Mouse (Mus musculus) erythroblast, adult 5-6 weeks (primary cell): ENCODE data around the gene Itih4. TPM values are rescaled to one million over a fixed set of nuclear protein-coding genes. Genes with fewer than 3 reads are reported as not detected.

Experiments
- ATAC-seq: replicated peaks from 2 replicates; pipeline ENCODE4 v1.8.0; 2016; ENCODE audit warnings: moderate number of reproducible peaks, mild to moderate bottlenecking, moderate TSS enrichment, inconsistent platforms; ENCODE audit not compliant: poor library complexity, low FRiP score, severe bottlenecking
- total RNA-seq, 2 experiments: library from RNA; stranded (forward) in 1 of 2; stranded (reverse) in 1 of 2; fragments of 150-400 nt in 1 of 2; fragments of 200-764, 138-1000 nt in 1 of 2; gene quantifications; 2 replicates each; pipeline versions ENCODE4 v1.2.3 to v1.2.4; 2015 to 2017; ENCODE audit warnings: low replicate concordance in 2 of 2

Gene Itih4
- not detected in 2 replicates for total RNA-seq (2015; ENCODE audit: low replicate concordance)
- not detected in 2 replicates for total RNA-seq (2017; ENCODE audit: low replicate concordance)

DNA sequence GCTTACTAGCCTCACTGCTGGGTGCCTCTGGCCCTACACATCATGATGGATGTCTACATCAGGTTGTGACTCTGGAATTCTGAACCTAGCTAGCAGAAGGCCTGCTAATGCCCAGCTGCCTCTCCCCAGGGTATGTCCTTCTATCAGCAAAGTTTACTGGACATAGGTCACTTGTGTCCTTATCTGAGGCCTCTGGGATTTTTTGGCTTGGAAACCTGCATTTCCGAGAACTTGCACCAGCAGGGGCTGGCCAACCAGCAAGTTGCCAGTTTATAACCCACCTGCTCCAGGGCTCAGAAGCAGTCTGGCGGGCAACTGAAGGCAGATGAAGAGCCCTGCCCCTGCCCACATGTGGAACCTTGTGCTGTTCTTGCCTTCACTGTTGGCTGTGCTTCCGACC lies at the start of gene Itih4:
TSS of gene Itih4 (plus strand) at position 273 of the 400 bp plus-strand sequence.
- ATAC-seq = no peak

DNA sequence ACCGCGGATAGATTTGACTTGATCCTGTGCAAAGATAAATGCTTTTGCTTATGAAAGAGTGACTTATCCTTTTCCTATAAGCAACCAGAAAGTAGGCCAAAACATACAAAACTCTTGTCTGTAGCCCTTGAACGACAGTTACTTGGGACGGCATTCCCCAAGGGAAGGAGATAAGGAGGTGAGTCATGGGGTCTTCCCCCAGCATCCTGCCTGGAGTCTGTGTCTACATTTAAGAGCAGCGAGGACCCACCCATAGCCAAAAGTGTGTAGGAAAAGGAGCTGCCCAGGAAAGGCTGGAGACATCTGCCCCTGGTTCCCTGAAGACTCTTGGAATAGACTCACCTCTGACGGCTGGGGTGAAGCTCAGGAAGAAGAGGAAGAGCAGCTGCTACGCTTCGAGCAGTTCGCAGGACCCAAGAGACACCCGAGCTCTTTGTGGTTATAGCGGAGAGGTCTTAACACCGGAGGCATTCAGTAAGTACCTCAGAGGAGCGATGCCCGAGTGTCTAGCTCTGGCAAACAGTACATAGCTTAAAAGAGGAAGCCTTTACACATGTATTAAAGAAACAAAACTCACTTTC lies 48.8 kb upstream of the Itih4 start:
- ATAC-seq = no peak

DNA sequence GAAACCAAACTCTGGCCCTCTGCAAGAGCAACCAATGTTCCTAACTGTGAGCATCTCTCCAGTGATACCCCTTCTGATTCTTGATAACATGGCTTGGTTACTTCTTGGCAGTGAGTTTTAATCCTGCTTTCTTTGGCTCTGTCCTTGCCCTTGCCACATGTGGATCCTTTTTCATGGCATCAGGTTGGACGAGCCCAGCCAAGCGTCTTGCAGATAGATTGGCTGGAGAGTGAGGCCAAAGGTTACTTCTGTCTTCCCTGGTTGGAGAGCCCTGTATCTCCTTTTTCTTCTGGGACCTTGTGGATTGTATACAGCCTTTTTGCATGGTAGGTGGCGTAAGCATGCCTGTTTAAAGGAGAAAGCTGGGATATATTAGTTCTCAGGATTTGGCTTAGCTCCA lies 42.6 kb upstream of the Itih4 start:
- ATAC-seq = no peak

DNA sequence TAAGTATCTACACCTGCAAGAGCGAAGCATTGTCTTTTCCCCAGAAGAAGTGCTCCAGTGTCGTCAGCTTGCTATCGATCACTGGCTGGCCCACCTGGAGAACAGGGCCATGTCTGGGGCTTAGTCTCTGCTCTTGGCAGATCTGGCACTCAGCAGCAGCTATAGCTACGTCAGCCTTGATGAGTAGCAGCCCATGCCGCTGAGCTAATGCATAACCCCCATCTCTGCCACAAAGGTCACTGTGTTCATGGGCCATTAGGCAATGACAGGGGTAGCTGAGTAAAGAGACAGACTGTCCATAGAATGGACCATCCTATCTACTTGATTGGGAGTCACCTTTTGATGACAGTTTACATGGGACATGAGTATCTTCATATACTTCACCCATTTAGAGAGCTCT lies 35.8 kb upstream of the Itih4 start:
- ATAC-seq = no peak

DNA sequence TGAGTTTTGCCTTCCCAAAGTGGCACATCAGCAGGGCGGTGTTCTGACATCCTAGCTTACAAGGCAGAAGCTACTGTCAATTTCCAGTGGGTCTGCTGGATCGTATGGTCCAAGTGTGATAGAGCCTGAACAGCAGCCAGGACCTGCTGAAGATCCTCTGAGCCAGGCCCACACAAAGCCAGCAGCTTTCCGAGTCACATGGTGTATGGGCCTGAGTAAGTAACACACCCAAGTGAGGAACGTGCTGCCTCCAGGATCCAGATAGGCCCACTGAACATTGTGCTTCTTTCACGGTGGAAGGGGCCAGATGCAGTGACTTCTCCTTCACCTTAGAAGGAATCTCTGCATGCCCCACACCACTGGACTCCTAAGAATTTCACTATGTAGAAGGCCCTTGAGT lies 34.0 kb upstream of the Itih4 start:
- no peak for ATAC-seq

DNA sequence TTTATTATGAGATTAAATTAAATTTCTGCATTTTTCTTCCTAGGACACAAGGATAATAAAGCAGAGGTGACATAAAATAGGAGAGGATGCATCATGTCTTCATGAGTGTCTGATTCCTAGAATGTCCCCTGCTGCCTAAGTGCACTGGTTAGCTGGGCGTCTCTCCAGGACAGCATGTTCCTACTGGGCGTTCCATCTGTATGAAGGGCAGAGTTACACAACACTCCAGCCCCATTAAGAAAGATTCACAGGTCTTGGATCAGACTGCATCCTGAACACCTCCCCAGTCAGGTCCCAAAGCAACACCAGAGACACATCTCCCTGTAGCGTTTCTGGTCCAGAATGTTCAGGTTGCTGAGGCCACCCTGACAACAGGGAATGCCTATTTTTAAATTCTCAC lies 31.0 kb upstream of the Itih4 start:
- no peak for ATAC-seq

DNA sequence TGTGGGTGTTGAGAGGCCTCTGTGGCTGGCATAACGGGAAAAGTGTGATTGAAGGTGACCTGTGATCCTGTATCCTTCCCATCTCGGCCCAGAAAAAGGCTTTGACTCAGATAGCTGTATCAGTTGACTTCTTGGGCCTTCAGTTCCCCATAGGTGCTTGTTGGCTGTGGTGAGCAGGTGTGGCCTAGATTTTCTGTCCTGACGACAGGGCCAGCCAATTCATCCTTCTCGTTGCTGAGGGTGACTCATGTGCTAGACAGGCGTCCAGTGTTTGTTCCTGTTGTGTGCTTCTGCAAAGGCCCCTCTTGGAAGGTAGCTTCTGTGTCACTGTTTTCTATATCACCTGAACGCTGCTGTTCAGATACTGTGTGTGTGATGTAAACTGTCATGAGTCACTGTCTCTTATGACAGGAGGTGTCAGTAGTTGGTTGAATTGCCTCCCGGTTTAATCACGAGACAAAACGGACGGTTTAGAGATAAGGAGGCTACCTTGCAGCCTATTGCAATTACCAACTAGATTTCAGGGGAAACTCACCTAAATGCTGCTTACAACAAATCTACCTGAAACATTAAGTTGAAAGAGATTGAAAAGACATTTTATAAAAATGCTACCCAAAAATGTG lies 29.3 kb upstream of the Itih4 start:
- no peak for ATAC-seq

DNA sequence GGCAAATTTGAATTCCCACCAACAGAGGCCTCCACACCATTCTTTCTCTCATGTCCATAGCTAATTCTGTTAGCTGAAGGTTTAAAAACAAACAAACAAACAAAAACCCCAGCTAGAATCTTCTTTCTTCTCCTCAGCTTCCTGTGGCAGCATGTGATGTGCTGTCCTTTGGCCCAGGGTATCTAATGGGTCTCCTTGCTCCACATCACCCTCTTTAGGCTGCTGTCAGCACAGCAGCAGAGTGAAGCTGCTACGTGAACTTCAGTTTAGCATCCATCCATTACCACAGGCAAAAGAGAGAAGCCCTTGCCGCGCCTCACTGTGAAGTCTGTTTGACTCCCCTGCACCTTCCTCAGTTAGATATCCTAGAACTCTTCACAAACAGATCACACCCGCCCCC lies 28.3 kb upstream of the Itih4 start:
- no peak for ATAC-seq

DNA sequence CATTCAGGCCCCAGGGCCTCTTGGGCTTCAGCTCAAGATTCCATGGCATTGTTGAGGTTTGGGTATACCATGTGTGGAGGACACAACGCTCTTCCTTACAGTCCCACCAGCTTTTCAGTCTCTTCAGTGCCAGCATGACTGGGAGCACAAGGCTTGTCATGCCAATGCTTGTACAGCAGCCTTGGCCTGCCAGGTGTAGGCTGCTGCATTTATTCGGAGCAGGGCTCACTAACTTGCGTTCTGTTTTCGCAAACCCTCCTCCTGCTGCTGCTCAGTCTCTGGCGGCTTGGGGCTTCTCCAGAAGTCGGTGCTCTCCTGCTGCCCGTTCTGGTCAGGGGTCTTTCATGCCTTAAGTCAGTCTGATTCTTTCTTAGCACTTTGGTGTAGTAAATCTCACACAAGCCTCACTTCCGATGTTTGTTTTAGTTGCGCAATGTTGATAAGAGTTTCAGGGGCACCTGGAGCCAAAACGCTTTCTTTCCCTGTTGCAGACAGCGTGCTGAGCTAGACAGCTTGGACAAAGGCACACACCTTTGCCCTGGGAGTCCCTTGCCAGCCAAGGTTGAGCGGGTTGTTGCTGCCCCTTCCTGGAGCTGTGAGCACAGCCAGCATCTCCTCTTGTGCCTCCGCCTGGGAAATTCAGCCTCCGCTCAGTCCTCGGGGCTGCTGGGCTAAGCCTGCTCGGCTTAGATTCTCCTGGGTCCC lies 24.7 kb upstream of the Itih4 start:
- no peak for ATAC-seq

DNA sequence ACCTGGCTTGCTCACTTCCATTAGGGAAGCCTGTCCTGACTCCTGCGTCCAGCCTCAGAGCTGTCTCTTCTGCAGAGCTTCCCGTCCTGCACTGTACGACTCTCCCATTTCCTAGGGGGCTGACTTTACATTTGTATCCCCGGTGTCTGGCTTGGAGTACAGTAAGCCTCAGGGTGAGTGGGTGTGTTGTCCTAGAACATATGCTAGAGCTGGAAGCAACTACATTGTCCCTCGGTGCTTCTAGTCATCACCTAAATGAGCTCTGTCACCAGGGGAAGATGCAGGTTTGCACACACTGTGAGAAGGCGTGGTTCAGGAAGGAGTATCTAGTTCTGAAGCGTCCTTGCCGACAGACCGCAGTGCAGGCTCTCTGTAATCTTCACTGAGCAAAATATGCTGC lies 23.9 kb upstream of the Itih4 start:
- ATAC-seq = no peak

DNA sequence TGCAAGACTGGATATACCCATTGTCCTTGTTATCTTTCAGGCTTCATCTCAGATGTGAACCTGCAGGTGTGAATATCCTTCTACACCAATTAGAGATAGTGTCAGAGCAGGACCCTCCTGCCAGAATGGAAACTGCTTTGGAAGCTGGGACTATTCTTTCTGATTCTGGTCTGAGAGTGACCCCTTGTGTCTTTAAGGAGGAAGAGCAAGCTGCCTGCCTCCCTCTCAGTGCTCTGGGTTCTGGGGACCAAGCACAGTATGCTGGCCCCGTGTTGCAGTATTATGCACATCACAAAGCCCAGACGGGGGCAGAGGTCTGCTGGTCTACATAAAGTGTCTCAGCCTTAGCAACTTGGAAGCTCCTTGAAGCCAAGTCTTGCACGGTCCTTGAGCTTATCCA lies 21.0 kb upstream of the Itih4 start:
- no peak for ATAC-seq

DNA sequence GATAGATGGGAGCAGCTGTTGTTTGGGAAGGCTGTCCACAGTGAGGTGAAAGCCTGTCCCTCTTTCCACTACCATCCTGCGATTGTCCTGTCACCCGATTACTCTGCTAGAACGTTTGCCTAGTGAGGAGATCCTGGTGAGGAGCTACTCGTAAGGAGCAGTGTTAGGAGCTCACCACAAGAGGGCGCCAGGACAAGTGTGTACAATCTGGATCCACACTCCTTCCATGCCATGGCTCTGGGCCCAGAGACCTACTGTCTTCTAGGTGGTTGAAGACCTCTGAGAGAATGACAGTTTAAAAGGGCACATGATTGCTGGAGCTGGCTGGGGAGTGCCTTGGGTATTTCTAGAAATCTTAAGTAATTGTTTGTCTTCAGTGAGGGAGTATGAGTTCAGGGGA lies 19.2 kb upstream of the Itih4 start:
- peak; percentile 80 for ATAC-seq

DNA sequence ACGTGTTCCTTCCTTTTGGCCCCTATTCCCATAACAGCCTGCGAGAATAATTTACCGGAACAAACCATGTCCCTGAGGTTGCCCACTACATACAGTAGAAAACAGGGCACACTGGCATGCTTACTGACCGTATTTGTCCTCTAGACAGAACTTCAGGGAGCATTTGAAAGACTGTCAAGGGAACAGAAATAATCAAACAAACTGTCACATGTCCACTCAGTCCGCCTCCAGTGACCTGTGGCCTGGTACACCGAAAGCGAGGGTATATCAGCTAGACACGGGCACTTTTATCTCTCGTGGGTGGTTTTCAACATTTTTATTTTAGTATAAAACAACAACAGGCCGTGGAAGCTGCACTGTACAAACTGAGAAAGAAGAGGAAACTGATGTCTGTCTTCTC lies 17.4 kb upstream of the Itih4 start:
- ATAC-seq = no peak

DNA sequence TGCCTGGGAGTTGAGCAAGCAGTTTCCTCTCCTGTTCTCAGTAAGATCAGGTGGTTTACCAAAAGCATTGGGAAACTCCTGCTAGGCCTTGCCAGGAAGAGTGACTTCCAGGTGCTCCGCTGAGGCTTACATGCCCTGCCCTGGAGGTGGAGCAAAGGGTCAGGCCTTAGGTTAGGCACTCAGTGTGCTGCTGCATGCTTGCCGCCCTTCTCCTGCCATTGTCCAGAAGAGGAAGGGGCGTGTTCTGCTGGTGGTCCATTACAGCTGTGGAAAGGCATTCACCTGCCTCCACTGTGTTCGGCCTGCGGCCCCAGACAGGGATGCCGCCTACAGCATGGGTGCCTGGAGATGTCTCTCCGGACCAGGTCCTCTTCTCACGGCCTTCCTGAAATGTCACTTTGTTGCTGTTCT lies 16.9 kb upstream of the Itih4 start:
- no peak for ATAC-seq

DNA sequence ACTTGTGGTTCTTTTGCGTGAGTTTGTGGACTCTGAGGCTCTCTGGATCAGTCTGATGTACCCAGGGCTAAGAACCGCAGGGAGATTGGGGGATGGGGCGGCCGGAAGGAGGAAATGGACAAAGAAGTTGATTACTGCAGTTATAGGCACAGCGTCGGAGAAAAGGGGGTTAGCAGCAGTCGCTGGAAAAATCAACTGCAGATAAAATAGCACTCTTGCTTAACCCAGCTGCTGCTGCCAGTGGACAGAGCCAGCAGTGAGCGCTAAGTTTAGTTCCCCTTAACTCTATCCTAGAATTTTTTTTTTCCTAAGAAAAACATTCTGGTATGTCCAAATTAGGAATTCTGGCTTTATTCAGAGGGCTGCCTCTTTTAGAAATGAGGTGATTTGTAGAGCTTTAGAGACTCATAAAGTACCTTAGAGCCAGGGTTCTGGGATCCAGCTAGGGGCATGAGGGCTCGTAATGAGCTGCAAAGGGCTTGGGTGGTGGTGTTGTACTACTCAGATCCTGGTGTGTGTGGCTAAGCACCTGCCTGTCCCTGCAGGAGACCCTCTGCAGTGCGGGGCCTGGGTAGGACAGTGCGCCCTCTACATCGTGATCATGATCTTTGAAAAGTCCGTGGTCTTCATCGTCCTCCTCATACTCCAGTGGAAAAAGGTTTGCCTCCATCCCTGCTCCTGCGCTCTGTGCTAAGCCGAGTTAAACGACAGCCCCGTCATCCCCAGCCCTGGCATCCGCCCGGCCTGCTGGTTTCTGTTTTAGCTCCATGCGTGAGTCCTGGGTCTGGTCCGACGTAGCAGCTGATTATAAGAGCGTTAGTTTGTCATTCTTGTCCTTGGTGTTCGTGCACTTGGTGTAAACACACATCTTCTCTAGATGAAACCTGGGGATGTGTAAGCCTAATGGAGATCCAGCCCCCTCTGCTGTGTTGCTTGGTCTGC lies 15.8 kb upstream of the Itih4 start:
- no peak for ATAC-seq

DNA sequence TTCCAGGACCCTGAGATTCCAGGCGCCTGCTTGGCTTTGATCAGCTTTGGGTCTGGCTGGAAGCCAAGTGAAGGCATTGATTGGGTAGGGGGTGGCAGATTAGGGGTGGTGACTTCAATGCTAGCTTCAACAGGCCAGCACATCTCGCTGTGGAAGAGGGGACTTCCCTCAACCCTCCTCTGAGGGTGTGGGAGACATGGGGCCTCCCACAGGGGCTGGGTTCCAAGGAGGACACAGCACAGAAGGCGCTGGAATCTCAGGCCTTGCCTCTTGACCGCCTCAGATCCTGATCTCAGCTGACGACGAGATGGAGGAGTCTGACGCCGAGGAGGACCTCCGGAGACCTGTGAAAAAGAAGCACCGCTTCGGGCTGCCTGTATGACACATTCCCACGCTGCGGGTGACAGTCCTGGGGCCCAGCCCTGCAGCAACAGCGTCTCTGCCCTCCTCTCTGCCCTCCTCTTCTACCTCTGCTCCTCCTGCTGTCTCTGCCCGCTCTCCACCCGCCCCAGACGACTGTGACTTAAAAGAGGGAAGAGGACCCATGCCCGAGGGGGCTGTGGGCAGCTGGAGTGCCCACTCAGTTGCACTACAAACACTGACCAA lies 12.1 kb upstream of the Itih4 start:
- no peak for ATAC-seq

DNA sequence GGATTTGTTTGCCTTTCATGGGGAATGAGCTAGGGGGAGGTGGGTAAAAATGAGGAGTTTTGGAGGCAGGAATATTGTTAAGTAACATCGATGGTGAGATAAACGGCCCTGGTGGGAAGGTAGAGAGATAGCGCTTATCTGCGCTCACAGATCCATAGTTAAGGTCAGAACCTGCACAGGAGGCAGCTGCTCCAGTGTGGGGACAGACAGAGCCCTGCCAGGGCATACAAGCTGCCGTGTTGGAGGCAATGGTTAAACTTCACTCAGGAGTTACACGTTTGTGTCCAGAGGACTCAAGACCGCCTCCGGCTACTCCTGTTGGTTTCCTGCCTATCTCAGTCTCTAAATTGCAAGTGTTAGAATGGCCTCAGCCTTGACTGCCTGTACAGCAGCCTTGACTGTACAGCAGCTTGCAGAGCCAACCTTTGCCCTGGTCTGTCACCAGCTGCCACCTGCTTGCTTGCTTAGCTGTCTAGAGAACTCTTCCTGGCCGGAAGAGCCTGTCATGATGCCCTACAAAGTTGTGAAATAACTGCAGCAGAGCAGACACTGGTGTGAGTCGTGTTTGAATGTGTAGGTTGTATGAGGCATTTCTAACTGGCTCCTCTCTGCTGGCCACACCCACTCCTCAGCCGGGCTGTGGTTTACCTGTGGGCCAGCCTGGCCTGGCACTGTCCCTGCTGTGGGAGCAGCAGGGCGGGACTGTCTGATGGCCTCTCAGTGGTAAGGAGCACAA lies 11.0 kb upstream of the Itih4 start:
- ATAC-seq = no peak

DNA sequence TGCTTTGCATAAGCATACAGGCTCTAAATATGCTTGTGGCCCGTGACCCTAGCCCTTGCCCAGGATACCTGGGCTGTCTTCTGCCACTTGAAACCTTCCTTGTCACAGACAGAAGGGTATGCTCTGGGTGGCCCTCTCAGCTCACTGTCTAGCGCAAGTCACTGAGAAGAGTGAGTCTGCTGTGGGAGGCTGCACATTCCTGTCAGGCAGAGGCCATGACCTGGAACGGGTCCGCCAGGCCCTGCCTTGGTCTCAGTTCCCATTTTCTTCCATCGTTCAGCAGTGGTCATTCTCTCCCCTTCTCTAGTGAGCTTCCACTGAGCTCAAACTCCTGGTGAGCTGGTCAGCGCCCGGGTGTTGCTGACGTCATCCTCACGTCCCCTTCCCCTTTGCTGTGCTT lies 10.3 kb upstream of the Itih4 start:
- no peak for ATAC-seq

DNA sequence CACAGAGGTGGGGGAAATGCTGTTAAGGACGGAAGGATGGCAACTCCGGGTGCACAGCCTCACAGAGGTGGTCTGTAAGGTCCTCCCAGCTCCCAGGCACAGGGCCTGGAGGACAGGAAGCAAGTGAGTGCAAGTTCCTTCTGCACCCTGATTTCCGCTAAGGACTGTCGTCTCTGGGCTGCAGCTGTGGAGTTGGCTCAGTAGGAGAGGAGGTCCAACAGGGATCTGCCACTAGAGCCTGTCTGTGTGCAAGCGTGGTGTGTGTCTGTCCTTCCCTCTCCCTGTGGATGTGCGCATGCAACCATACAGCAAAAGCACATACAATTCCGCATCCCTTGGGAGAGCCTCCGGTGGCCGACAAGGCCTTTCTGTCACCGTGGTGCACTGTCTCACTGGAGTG lies 9.8 kb upstream of the Itih4 start:
- ATAC-seq = no peak
